Mouse (Mus musculus): ENCODE data around the gene Mtln. TPM values are rescaled to one million over a fixed set of nuclear protein-coding genes. Genes with fewer than 3 reads are reported as not detected.

The Mtln gene
- 81.6 and 82.9 TPM in 2 replicates for polyA plus RNA-seq (2015; fragmentation: Nextera tagmentation; extraction: Ambion mirVana)

DNA sequence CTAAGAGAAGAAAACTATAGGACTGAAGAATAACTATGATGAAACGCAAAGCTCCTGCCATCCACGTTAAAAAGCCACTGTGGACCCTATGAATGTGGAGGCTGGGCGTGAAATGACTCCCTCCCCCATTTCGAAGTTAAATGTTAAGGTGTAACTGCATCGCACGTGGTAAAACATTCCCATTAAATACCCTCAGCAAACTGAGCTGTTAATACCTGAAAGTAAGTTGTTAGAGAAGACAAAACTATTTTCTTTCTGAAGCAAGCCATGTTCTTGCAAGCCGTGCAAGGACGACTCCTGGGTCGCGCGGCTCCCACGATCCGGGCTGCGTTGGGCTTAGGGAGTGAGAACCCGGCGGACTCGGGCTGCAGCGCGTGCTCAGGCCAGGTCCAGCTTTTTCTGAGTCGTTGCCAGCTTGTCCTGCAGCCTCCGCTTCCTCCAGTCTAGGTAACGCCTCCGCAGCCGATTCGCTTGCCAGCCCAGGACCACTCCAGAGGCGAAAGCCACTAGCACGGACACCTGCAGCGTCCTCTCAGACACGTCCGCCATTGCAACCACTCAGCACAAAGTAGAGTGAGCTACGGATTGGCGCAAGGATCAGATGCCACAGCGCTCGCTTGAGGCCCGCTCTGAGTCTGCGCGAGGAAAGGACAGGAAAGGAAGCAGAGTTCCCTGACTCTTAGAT is at the start of gene Mtln:
Mtln (minus strand) TSS at position 570 of the 685 bp plus-strand sequence.

DNA sequence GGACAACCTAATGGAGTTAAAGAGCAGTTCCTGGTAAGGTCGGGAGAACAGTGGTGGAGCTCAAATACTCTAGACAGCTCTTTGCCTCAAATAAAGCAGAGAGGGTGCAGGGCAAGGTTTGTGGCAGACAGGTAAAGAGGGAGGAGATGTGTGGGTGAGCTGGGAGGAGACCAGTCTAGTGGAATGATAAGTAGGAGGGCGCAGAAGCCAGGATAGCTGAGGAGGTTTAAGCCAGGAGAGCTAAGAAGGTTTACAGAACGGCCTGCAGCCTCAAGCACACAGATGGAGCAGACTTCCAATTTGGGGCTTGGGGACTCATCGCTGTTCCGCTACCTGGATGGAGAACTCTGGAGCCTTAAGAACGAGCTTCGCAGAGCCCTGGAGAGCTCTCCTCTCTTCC is 46.3 kb upstream of the Mtln start, which contains the start of gene Acoxl:
Acoxl (plus strand) TSS at position 301 of the 400 bp plus-strand sequence.

DNA sequence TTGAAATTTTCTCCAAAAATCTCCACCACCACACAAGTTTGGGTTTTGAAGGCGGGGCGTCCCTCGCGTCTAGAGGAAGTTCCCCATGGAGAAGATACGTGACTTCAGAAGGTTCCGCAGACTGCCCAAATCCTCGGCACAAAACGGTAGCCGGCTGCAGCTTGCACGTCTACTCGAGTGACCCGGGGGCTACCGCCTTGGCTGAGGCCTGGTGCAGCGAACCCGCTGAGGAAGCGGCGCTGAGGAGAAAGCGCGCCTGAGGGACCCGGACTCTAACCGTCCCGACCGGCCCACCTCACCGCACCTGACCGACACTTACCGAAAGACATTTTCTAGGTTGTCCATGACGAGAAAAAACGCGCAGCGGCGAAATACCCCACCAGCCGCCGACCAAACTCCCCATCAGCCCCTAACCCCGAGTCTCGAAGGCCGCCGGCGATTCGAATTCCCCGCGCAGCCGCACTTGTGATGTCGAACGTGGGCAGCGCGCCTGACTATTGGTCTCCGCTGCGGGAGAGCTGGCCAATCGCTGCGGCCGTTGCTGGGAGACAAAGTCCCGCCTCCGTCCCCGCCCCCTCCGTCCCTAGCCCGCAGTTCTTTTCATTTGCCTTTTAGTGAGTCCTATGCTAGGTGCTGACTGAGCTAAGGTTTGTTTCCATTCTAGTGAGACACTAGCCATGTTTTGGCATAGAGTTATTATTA is 39.3 kb upstream of the Mtln start, which contains the start of gene Bub1:
Bub1 (minus strand) TSS at position 465 of the 702 bp plus-strand sequence.

GRCm38 (mm10) chr2:127788440-127789116 is 3.7 kb downstream of the Mtln start, which contains the start of gene Nphp1:
Gene Nphp1, minus strand, starts transcription at chr2:127788897.

Other genes starting within 250 kb of the Mtln start
- 1.7 and 1.8 TPM in 2 replicates for gene Zfp661, start 205.4 kb downstream of the Mtln start, polyA plus RNA-seq (2015; fragmentation: Nextera tagmentation; extraction: Ambion mirVana)
- gene Mrps5, start 205.3 kb downstream of the Mtln start, polyA plus RNA-seq (2015; fragmentation: Nextera tagmentation; extraction: Ambion mirVana): 136 and 141 TPM in 2 replicates
- gene Mal, start 135.8 kb downstream of the Mtln start, polyA plus RNA-seq (2015; fragmentation: Nextera tagmentation; extraction: Ambion mirVana): 6.3 and 7.1 TPM in 2 replicates
- 6.4 and 9.5 TPM in 2 replicates for gene Mall, start 62.6 kb downstream of the Mtln start, polyA plus RNA-seq (2015; fragmentation: Nextera tagmentation; extraction: Ambion mirVana)
- 16.1 and 18.2 TPM in 2 replicates for gene Nphp1, start 3.6 kb downstream of the Mtln start, polyA plus RNA-seq (2015; fragmentation: Nextera tagmentation; extraction: Ambion mirVana)
- 5.8 and 6.4 TPM in 2 replicates for gene Bub1, start 39.4 kb upstream of the Mtln start, polyA plus RNA-seq (2015; fragmentation: Nextera tagmentation; extraction: Ambion mirVana)
- 0.35 and 0.59 TPM in 2 replicates for gene Acoxl, start 46.4 kb upstream of the Mtln start, polyA plus RNA-seq (2015; fragmentation: Nextera tagmentation; extraction: Ambion mirVana)